Mouse (Mus musculus) testis, adult 2 months (tissue): ENCODE data around the gene Olfr819. TPM values are rescaled to one million over a fixed set of nuclear protein-coding genes. Genes with fewer than 3 reads are reported as not detected.
"Not testable (repeated sequence)": the region's sequence is repeated elsewhere in the genome, so short reads cannot be mapped to it uniquely, and the experiment has no call there.

ENCODE experiments used
- H3K27ac ChIP-seq: fragments of 200-500 bp; 2 replicates; pipeline ENCODE4 v1.5.1; 2012; ENCODE audit warnings: low read depth, low read length; ENCODE audit not compliant: control insufficient read depth, insufficient read depth
- H3K27me3 ChIP-seq: fragments of 200-500 bp; 2 replicates; pipeline ENCODE4 v1.6.1; 2012; ENCODE audit warnings: mild to moderate bottlenecking, low read length, moderate library complexity; ENCODE audit not compliant: control insufficient read depth, insufficient read depth
- H3K36me3 ChIP-seq: fragments of 200-500 bp; 2 replicates; pipeline ENCODE4 v1.6.1; 2012; ENCODE audit warnings: mild to moderate bottlenecking, low read length; ENCODE audit not compliant: control insufficient read depth, insufficient read depth
- H3K4me1 ChIP-seq: fragments of 200-500 bp; 2 replicates; pipeline ENCODE4 v1.6.1; 2012; ENCODE audit warnings: low read length; ENCODE audit not compliant: control insufficient read depth, insufficient read depth
- H3K4me3 ChIP-seq: fragments of 200-500 bp; 2 replicates; pipeline ENCODE4 v1.5.1; 2012; ENCODE audit warnings: low read depth, mild to moderate bottlenecking, low read length, moderate library complexity, mixed read lengths; ENCODE audit not compliant: control insufficient read depth
- CTCF ChIP-seq: fragments of 200-500 bp; IDR thresholded peaks from 2 replicates; pipeline ENCODE4 v1.5.1; 2012; ENCODE audit warnings: low read depth, mild to moderate bottlenecking, inconsistent platforms, low read length, moderate library complexity; ENCODE audit not compliant: control insufficient read depth, insufficient read depth, insufficient replicate concordance
- POLR2A ChIP-seq: fragments of 200-500 bp; IDR thresholded peaks from 2 replicates; pipeline ENCODE4 v1.6.1; 2012; ENCODE audit warnings: low read depth, mild to moderate bottlenecking, inconsistent platforms, low read length, moderate library complexity; ENCODE audit not compliant: control insufficient read depth
- polyA plus RNA-seq: library from polyadenylated mRNA; depleted of rRNA; stranded (reverse); fragments of >200 nt; gene quantifications from 2 replicates; pipeline ENCODE4 v1.2.3, GENCODE M21; 2012; rRNA removed

Olfr819 gene
- not detected in 2 replicates for polyA plus RNA-seq

- not testable (repeated sequence) for H3K4me3 ChIP-seq, H3K27ac ChIP-seq, H3K27me3 ChIP-seq, H3K4me1 ChIP-seq, H3K36me3 ChIP-seq
Measured at GRCm38 (mm10) chr10:129967166-129967565, at the start of gene Olfr819. Olfr819 (minus strand) TSS chr10:129967266.

GRCm38 (mm10) chr10:130012321-130012720 lies 45.3 kb upstream of the Olfr819 start, which contains the start of gene Olfr820:
Olfr820 (plus strand) TSS chr10:130012621.
- no peaks in the 10 kb centered on the region for H3K27me3 ChIP-seq
- TF ChIP-seq POLR2A (no peak), CTCF (no peak)
- no peak within 1 kb of the TSS for H3K4me3 ChIP-seq

DNA sequence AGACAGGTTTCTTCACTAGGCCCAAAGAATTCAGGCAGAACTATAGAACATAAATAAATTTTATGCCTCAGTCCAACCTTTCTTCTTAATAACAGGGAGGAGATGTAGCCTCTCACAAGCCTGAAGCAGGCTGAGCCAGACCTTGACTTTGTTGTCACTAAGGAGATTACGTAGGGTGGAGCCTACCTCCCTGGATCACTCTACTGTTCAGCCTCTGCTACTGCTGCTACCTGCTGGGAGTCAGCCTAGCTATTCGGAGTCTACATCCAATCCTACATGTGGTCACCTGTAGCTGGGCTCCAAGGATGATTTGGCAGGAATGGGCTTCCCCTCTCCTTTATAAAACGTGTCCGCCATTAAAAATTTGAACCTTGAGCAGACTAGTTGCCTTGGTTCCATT lies 38.3 kb upstream of the Olfr819 start:
- not testable (repeated sequence) for H3K4me3 ChIP-seq, H3K27ac ChIP-seq, H3K4me1 ChIP-seq, H3K36me3 ChIP-seq, H3K27me3 ChIP-seq

More at GRCm38 (mm10) chr10:130012321-130012720, 45.3 kb upstream of the Olfr819 start, which contains the start of gene Olfr820:
- Histone ChIP-seq H3K27ac (no peak within 1 kb of the TSS), H3K4me1 (no peaks in the 10 kb centered on the region), H3K36me3 (no peaks in the 10 kb centered on the region)

- not testable (repeated sequence) for H3K4me3 ChIP-seq, H3K36me3 ChIP-seq, H3K4me1 ChIP-seq, H3K27ac ChIP-seq, H3K27me3 ChIP-seq
Measured at GRCm38 (mm10) chr10:130004104-130004503, 37.0 kb upstream of the Olfr819 start.

DNA sequence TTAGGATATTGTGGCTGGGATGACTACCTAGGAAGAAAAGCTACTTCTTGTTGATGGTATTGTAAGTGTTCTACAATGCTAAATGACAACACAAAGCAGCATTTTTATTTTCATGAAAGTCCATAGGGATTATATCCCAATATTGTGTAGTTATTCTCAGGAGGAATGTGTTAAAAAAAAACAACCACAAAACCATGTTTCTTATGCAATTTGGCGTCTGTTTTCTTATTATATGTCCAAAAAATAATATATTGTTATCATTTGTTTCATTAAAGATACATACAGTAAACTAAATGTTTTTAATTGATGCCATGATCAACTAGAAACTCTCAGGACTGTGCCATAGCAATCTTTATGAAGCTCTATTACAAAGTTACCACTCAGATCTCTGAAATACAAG lies 17.9 kb upstream of the Olfr819 start, which contains the start of gene Gm10310:
Gene Gm10310, minus strand, starts transcription at position 101 of the 400 bp plus-strand sequence.
- H3K27me3 ChIP-seq, H3K4me1 ChIP-seq, H3K4me3 ChIP-seq, H3K36me3 ChIP-seq, H3K27ac ChIP-seq: not testable (repeated sequence)

GRCm38 (mm10) chr10:129981867-129982266 lies 14.8 kb upstream of the Olfr819 start:
- H3K36me3 ChIP-seq: not testable (repeated sequence)

DNA sequence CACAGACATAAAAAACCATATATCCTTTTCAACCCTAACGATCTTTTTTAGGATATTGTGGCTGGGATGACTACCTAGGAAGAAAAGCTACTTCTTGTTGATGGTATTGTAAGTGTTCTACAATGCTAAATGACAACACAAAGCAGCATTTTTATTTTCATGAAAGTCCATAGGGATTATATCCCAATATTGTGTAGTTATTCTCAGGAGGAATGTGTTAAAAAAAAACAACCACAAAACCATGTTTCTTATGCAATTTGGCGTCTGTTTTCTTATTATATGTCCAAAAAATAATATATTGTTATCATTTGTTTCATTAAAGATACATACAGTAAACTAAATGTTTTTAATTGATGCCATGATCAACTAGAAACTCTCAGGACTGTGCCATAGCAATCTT lies 9.0 kb upstream of the Olfr819 start, which contains the start of gene Olfr247:
Gene Olfr247, minus strand, starts transcription at position 101 of the 400 bp plus-strand sequence.
- H3K36me3 ChIP-seq, H3K27me3 ChIP-seq, H3K27ac ChIP-seq, H3K4me1 ChIP-seq, H3K4me3 ChIP-seq: not testable (repeated sequence)

More at GRCm38 (mm10) chr10:129981867-129982266, 14.8 kb upstream of the Olfr819 start:
- not testable (repeated sequence) for H3K4me1 ChIP-seq, H3K27me3 ChIP-seq, H3K27ac ChIP-seq, H3K4me3 ChIP-seq

- not testable (repeated sequence) for H3K4me3 ChIP-seq, H3K4me1 ChIP-seq, H3K27me3 ChIP-seq, H3K36me3 ChIP-seq, H3K27ac ChIP-seq
Measured at GRCm38 (mm10) chr10:129972994-129973393, 5.9 kb upstream of the Olfr819 start.

GRCm38 (mm10) chr10:129966232-129966631 lies 834 bp downstream of the Olfr819 start:
- H3K4me1 ChIP-seq, H3K36me3 ChIP-seq, H3K4me3 ChIP-seq, H3K27ac ChIP-seq, H3K27me3 ChIP-seq: not testable (repeated sequence)
